In genomic region chr1:41036940-41037339, GRCm38 (mm10) we compare ENCODE assay signal across 15 mouse cellular contexts.
A peak's percentile ranks its signal among the peaks of the same experiment; 100 is the strongest.
DNase-seq lines count a peak whose midpoint lies in the region; ATAC-seq and TF ChIP-seq lines count a peak whose summit lies in the region.
"Had no signal": no experiment of that assay in that cellular context is flagged by ENCODE, and none has a peak within 500 bp of the region (broad histone marks: within the 10 kb centered on the region; RNA-seq: fewer than 3 reads in every experiment).

No protein-coding gene starts in this region.

- peak overlapping the region; percentile 51 for H3K4me3 ChIP-seq in layer of hippocampus, adult 2 months
- H3K4me3 ChIP-seq in cortical plate, adult 2 months (ENCODE audit: insufficient read depth, low read length) = peak overlapping the region; percentile 33
- 0 out of 2 replicates have a peak overlapping the region, but pooled peaks have one; percentile 4 for H3K4me3 ChIP-seq in limb, embryonic 14.5 days (replicated peaks; ENCODE audit: low read length)

- H3K27me3 ChIP-seq in limb, embryonic 14.5 days (ENCODE audit: control insufficient read depth, insufficient read depth, low read length) = no peaks in the 10 kb centered on the region

- H3K4me2 ChIP-seq in limb, embryonic 14.5 days (replicated peaks; ENCODE audit: low read depth, low read length, severe bottlenecking) = peak overlapping the region; percentile 32

- no peaks in the 10 kb centered on the region; the same call in 1 of the 2 replicates for H3K4me1 ChIP-seq in cortical plate, adult 2 months (ENCODE audit: control insufficient read depth, insufficient read depth, low read length)
- 0 out of 2 replicates have a peak, but pooled peaks cover 5% of the 10 kb centered on the region for H3K4me1 ChIP-seq in limb, embryonic 14.5 days (ENCODE audit: control insufficient read depth, insufficient read depth, low read length)

- DNase-seq in layer of hippocampus, adult 2 months (ENCODE audit: low spot score in 2 of 2) = peak in 1 of 2 experiments; percentile 38
- no peak for DNase-seq in layer of hippocampus, postnatal 25 days (ENCODE audit: extremely low spot score in 1 of 2, low spot score in 1 of 2)
- DNase-seq in brain, adult 2 months (ENCODE audit: low read depth, low spot score) = peak; percentile 16
- DNase-seq in limb, embryonic 14.5 days (ENCODE audit: low spot score) = peak; percentile 25
- no peak for DNase-seq in cerebellum, adult 11-12 months
- no peak for DNase-seq in adipocyte (ENCODE audit: low spot score)
- DNase-seq: adrenal gland, postnatal 25 days; gastrocnemius, postnatal 25 days; kidney, adult 18-20 months; kidney, postnatal 36 days; lung, postnatal 10 days had no signal

- no peaks in the 10 kb centered on the region for H3K9me3 ChIP-seq in limb, embryonic 14.5 days (ENCODE audit: control insufficient read depth, low read length)

- no peak for TF ChIP-seq POLR2A in cortical plate, adult 2 months (IDR thresholded peaks at IDR 0.05; ENCODE audit: extremely low read depth, insufficient read depth, low read length)
- TF ChIP-seq POLR2A in limb, embryonic 14.5 days (IDR thresholded peaks at IDR 0.05; ENCODE audit: borderline replicate concordance, extremely low read depth, insufficient read depth, insufficient read length) = no peak

- no peak overlapping the region for H3K9ac ChIP-seq in limb, embryonic 14.5 days (ENCODE audit: low read depth, low read length, severe bottlenecking)
- H3K9ac ChIP-seq: liver, embryonic 14.5 days had no signal

- H3K36me3 ChIP-seq in limb, embryonic 14.5 days (ENCODE audit: control insufficient read depth, insufficient read depth, low read length) = no peaks in the 10 kb centered on the region
- H3K36me3 ChIP-seq: G1E had no signal

- peak overlapping the region; percentile 56 for H3K27ac ChIP-seq in layer of hippocampus, adult 2 months
- H3K27ac ChIP-seq in cortical plate, adult 2 months (ENCODE audit: insufficient read depth, low read length) = no peak overlapping the region
- H3K27ac ChIP-seq in limb, embryonic 14.5 days (replicated peaks; ENCODE audit: low read depth, low read length) = no peak overlapping the region
- H3K27ac ChIP-seq: liver, embryonic 14.5 days had no signal

- TF ChIP-seq CTCF in layer of hippocampus, adult 2 months (conservative IDR thresholded peaks at IDR 0.05) = no peak
- no peak for TF ChIP-seq CTCF in cortical plate, adult 2 months (IDR thresholded peaks at IDR 0.05; ENCODE audit: extremely low read depth, insufficient read depth, low read length)

- WGBS in limb, embryonic 14.5 days = 27% methylated on average over 12 of the region's 12 CpGs

- ATAC-seq in limb, embryonic 14.5 days (ENCODE audit: low FRiP score, low read depth) = no peak
- ATAC-seq: hindbrain, embryonic 16.5 days had no signal

Comparison
In these comparisons a context has a peak if more than half of its experiments do, and no peak if none do; other contexts are left out.
1. DNase-seq: peak in brain, adult 2 months (single experiment) and limb, embryonic 14.5 days (single experiment); none in layer of hippocampus, postnatal 25 days (0 of 2), cerebellum, adult 11-12 months (single experiment) and adipocyte (single experiment).
2. Peak in every context shown above with its lines, with median percentiles within 50 percentile points of each other: H3K4me3 ChIP-seq.